Mouse (Mus musculus) natural killer cell, adult 2 months (primary cell): ENCODE measurements around the gene Sycn.

Experiments
- DNase-seq, 2 experiments: peaks; one replicate each; pipeline ENCODE4 v3.0.0; 2022; ENCODE audit warnings: low spot score in 2 of 2

Gene Sycn

DNA sequence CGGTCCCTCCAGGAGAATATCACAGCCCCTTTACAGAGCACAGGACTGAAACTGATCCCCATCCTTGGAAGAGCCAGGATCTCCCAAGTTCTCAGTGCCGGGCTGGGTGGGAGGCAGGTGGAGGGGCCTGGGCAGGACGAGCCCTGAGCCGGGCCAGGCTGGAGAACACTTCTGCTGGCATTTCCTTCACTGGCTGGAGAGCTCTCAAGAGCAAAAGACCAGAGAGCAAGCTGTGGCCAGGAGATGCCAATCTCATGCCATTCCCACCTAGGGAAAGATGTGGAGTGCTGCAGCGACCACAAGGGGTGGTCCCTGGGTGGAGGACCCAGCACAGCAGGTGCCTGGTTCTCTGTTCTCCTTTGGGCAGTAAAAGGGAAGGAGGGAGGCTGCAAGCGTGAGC, 44.3 kb downstream of the Sycn start:
- no peak for DNase-seq

DNA sequence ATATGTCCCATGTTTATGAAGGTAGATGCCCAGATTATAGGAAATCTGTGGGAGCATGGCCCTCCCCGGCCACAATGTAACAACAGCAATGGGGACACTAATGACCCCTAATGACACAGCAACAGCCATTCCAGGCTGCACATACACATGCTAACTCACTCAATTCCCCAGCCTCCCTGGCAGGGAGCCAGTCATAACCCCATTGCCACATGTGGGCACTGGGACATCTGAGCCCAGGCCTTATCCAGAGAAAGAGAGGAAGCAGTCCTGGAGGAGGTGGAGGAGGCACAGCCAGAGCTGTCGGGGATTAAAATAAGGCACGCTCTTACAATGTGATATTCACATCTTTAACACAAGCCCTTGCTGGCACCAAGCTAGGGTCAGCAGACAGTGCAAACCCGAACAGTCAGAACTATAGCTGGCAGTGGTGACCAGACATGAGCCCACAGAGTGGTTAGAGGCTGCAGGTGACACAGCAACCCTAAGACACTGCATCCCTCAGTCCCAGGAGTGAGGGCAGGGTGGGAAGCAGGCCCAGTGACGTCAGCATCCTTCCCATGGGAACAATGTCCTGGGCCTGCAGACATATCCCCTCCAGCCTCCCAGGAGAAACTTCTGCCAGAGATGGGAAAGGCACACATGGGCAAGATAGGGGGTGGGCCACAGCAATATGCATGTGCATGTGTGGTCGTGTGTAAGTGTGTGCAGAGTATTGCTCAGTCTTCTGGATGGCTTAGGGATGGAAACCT, 46.2 kb downstream of the Sycn start:
- DNase-seq: no peak

DNA sequence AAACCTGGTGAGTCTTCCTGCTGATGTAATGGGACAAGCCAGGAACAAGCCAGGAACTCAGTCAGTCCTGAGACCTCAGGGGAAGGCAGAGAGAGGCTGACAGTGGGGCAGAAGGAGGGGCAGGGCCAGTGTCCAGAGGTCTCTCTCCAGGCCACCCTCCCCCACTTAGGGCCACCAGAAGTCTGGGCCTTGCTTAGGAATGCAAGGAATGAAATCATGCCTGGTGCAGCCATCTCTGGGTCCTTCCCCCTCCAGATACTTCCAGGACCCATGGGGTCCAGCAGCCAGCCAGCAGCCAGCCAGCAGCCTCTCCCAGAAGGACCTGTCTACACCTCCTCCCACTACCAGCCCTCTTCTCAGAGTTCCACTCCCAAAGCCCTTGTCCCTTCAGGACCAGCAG, 47.0 kb downstream of the Sycn start:
- DNase-seq: no peak
